Mouse (Mus musculus): Measurements from ENCODE around the gene Rps15. TPM values are rescaled to one million over a fixed set of nuclear protein-coding genes. Genes with fewer than 3 reads are reported as not detected.
A peak's percentile ranks its signal among the peaks of the same experiment; 100 is the strongest.

Gene Rps15
- polyA plus RNA-seq, 1 experiment, result 2,641 TPM

DNA sequence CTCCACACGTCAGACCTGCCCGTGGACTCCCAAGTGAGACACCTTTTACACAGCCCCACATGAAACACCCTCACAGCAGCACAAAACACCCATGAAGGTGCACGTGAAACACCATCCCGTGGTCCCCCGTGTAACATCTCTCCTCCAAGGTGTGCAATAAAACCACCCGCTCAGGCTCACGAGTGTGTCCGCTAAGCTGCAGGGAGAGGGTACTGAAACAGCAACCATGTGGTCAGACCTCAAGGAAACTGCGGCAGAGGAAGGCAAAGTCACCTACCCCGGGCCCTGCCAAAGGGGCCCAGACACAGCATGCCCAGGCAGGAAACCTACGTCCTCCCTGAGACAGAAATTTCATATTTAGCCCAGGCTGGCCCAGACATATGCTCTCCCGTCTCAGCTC, 44.0 kb downstream of the Rps15 start:
- TF ChIP-seq EP300 (IDR thresholded peaks at IDR 0.05; ENCODE audit: insufficient read depth, low read depth, low read length) (no peak), POLR2A (IDR thresholded peaks at IDR 0.05; ENCODE audit: insufficient read depth, low read length) (no peak), CTCF (IDR thresholded peaks at IDR 0.05; ENCODE audit: low read depth, low read length) (no peak)
- H3K9me3 ChIP-seq (replicated peaks; ENCODE audit: control insufficient read depth, insufficient read depth, low read length, poor library complexity, severe bottlenecking), result no peaks in the 10 kb centered on the region
- peaks cover 2% of the 10 kb centered on the region for H3K4me1 ChIP-seq (ENCODE audit: control insufficient read depth, insufficient read depth, low read length)
- 0 out of 2 replicates have a peak overlapping the region, but pooled peaks have one; percentile 60 for H3K9ac ChIP-seq (ENCODE audit: low read depth, poor library complexity, severe bottlenecking)
- H3K27me3 ChIP-seq (ENCODE audit: control insufficient read depth, insufficient read depth, low read length, poor library complexity, severe bottlenecking), result no peaks in the 10 kb centered on the region
- H3K36me3 ChIP-seq (ENCODE audit: control insufficient read depth, insufficient read depth, low read length, poor library complexity, severe bottlenecking), result no peaks in the 10 kb centered on the region
- H3K27ac ChIP-seq (ENCODE audit: insufficient read depth, low read length), result no peak overlapping the region
- no peak overlapping the region for H3K4me3 ChIP-seq (ENCODE audit: low read depth, low read length)

DNA sequence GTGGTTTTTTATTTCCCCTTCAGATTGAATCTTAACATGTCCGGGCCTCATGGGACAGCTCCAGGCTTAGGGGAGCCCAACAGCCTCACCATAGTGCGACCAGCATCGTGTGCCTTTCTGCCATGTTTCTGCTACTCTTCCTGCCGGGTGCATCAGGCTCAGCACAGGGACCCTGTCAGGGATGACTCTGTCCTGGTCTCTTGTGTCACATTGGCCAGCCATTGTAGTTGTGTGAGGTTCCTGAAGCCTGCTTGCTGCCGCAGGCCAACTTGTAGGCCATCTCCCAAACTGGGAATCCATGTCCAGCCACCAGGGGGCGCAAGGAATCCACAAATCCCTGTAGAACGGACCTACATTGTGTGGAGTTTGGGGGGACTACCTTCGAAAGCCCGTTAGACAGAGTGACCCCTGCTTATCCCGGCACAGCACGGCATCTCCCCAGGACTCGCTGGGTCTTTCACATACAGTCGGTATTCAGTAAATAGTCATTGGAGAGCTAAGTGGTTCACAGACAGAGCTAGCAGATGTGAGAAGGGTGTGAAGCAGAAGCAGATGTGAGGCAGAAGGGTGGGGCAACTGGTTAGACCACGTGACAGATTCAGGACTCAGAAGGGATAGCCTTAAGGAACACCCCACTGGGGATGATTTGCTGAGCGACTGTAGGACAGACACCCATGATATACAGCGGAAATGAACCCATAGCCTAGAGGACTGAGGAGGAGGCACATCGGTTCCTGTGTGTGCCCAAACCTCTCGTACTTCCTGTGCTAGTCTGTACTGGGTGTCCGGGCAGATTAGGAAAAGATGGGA, 47.9 kb downstream of the Rps15 start:
- no peak for TF ChIP-seq EP300 (IDR thresholded peaks at IDR 0.05; ENCODE audit: insufficient read depth, low read depth, low read length)
- TF ChIP-seq CTCF (IDR thresholded peaks at IDR 0.05; ENCODE audit: low read depth, low read length), result peak; percentile 85
- Histone ChIP-seq H3K4me3 (ENCODE audit: low read depth, low read length) (no peak overlapping the region), H3K36me3 (ENCODE audit: control insufficient read depth, insufficient read depth, low read length, poor library complexity, severe bottlenecking) (no peaks in the 10 kb centered on the region), H3K9ac (ENCODE audit: low read depth, poor library complexity, severe bottlenecking) (peak overlapping the region; percentile 16; the same call in 1 of the 2 replicates), H3K27ac (ENCODE audit: insufficient read depth, low read length) (no peak overlapping the region), H3K9me3 (replicated peaks; ENCODE audit: control insufficient read depth, insufficient read depth, low read length, poor library complexity, severe bottlenecking) (no peaks in the 10 kb centered on the region), H3K27me3 (ENCODE audit: control insufficient read depth, insufficient read depth, low read length, poor library complexity, severe bottlenecking) (no peaks in the 10 kb centered on the region), H3K4me1 (ENCODE audit: control insufficient read depth, insufficient read depth, low read length) (peaks cover 4% of the 10 kb centered on the region)

DNA sequence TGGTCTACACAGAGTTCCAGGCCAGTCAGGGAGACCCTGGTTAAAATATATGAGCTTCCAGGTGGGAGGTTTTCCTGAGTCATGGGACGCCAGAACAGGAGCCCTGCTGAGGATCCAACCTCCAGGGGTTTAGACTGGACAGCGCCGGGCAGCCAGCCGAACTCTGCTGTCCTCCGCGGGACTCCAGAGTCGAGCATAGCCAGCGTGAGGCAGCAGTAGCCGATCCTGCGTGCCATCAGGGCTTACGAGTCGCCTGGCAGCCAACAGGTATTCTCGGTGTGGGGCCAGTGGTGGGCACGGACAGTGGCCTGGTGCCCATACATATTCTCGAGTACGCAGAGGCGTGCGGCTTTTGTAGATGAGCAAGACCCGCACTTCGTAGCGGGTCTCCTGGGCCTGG, 48.8 kb downstream of the Rps15 start:
- peak overlapping the region; percentile 58; the same call in 1 of the 2 replicates for H3K4me3 ChIP-seq (ENCODE audit: low read depth, low read length)

DNA sequence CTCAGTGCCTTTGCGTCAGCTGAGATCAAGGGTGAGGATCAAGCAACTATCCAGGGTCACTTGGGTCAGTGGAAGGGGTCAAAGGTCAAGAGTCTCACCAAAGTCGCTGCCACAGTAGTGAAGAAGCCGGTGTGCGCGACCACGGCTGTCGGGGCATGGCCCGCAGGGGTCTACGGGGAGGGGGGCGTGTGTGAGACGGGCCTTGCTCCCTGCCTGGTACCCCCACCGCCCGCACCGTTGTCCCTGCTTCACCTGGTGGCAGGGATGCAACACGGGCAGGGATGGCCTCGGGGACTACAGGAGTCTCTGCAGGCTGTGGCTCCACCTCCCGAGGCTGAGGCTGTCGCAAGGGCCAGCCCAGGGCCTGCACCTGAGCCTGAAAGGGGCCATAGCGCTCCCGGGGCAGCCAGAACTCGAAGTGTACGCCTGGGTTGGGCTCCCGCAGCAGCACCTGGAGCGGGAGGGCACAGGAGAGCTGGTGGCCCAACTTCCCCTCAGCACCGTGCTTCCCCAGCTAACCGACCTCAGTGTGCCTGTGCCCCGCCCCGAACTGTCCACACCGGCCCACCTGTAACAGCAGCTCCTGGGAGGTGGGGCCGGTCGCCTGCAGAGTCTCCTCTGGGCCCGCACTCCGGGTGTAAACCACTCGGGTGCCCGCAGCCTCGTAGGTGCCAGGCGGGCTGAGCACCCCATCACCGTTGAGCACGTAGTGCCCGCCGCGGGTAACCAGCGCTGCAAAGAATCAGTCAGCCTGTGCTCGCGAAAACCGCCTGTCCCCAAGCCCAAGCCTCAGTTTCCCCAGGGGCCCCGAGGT, 49.4 kb downstream of the Rps15 start:
- TF ChIP-seq EP300 (IDR thresholded peaks at IDR 0.05; ENCODE audit: insufficient read depth, low read depth, low read length) (no peak), POLR2A (IDR thresholded peaks at IDR 0.05; ENCODE audit: insufficient read depth, low read length) (no peak), CTCF (IDR thresholded peaks at IDR 0.05; ENCODE audit: low read depth, low read length) (no peak)
- Histone ChIP-seq H3K9ac (ENCODE audit: low read depth, poor library complexity, severe bottlenecking) (peak overlapping the region; percentile 5), H3K4me3 (ENCODE audit: low read depth, low read length) (peak overlapping the region; percentile 58), H3K4me1 (ENCODE audit: control insufficient read depth, insufficient read depth, low read length) (peaks cover 4% of the 10 kb centered on the region), H3K27ac (ENCODE audit: insufficient read depth, low read length) (no peak overlapping the region), H3K27me3 (ENCODE audit: control insufficient read depth, insufficient read depth, low read length, poor library complexity, severe bottlenecking) (no peaks in the 10 kb centered on the region), H3K9me3 (replicated peaks; ENCODE audit: control insufficient read depth, insufficient read depth, low read length, poor library complexity, severe bottlenecking) (no peaks in the 10 kb centered on the region), H3K36me3 (ENCODE audit: control insufficient read depth, insufficient read depth, low read length, poor library complexity, severe bottlenecking) (no peaks in the 10 kb centered on the region)

More for the DNA sequence above, 48.8 kb downstream of the Rps15 start:
- H3K27me3 ChIP-seq (ENCODE audit: control insufficient read depth, insufficient read depth, low read length, poor library complexity, severe bottlenecking), result no peaks in the 10 kb centered on the region
- no peaks in the 10 kb centered on the region for H3K36me3 ChIP-seq (ENCODE audit: control insufficient read depth, insufficient read depth, low read length, poor library complexity, severe bottlenecking)
- no peak overlapping the region for H3K27ac ChIP-seq (ENCODE audit: insufficient read depth, low read length)
- H3K9me3 ChIP-seq (replicated peaks; ENCODE audit: control insufficient read depth, insufficient read depth, low read length, poor library complexity, severe bottlenecking), result no peaks in the 10 kb centered on the region
- H3K4me1 ChIP-seq (ENCODE audit: control insufficient read depth, insufficient read depth, low read length), result peaks cover 4% of the 10 kb centered on the region
- no peak for TF ChIP-seq POLR2A (IDR thresholded peaks at IDR 0.05; ENCODE audit: insufficient read depth, low read length)
- no peak for TF ChIP-seq CTCF (IDR thresholded peaks at IDR 0.05; ENCODE audit: low read depth, low read length)
- TF ChIP-seq EP300 (IDR thresholded peaks at IDR 0.05; ENCODE audit: insufficient read depth, low read depth, low read length), result no peak
- 0 out of 2 replicates have a peak overlapping the region, but pooled peaks have one; percentile 5 for H3K9ac ChIP-seq (ENCODE audit: low read depth, poor library complexity, severe bottlenecking)

DNA sequence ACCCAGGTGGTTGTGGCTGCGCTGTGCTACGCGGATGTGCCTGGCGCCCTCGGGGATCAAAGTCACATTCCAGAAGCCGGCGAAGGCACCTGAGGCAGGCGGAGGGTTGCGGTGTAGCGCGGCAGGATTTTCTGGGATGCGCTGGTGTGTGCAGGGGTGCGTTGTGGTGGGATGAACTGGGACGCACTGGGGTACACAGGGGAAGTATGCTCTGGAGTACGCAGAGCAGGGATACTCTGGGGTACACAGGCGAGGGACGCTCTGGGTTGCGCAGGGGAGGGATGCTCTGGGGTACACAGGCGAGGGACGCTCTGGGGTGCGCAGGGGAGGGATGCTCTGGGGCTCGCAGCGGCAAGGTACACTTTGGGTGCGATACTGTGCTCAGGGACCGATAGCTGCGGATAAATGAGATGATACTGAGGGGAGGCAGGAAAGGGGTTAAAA, 50.1 kb downstream of the Rps15 start:
- no peak overlapping the region for H3K27ac ChIP-seq (ENCODE audit: insufficient read depth, low read length)
- peak overlapping the region; percentile 58 for H3K4me3 ChIP-seq (ENCODE audit: low read depth, low read length)
- peaks cover 4% of the 10 kb centered on the region for H3K4me1 ChIP-seq (ENCODE audit: control insufficient read depth, insufficient read depth, low read length)
- H3K27me3 ChIP-seq (ENCODE audit: control insufficient read depth, insufficient read depth, low read length, poor library complexity, severe bottlenecking), result no peaks in the 10 kb centered on the region
- TF ChIP-seq POLR2A (IDR thresholded peaks at IDR 0.05; ENCODE audit: insufficient read depth, low read length), result no peak
- TF ChIP-seq CTCF (IDR thresholded peaks at IDR 0.05; ENCODE audit: low read depth, low read length), result no peak
- no peak for TF ChIP-seq EP300 (IDR thresholded peaks at IDR 0.05; ENCODE audit: insufficient read depth, low read depth, low read length)
- no peaks in the 10 kb centered on the region for H3K9me3 ChIP-seq (replicated peaks; ENCODE audit: control insufficient read depth, insufficient read depth, low read length, poor library complexity, severe bottlenecking)
- H3K9ac ChIP-seq (ENCODE audit: low read depth, poor library complexity, severe bottlenecking), result peak overlapping the region; percentile 5
- no peaks in the 10 kb centered on the region for H3K36me3 ChIP-seq (ENCODE audit: control insufficient read depth, insufficient read depth, low read length, poor library complexity, severe bottlenecking)
